Mouse (Mus musculus) liver, adult 2 months (tissue): Measurements from ENCODE around the gene Mbnl1. TPM values are rescaled to one million over a fixed set of nuclear protein-coding genes. Genes with fewer than 3 reads are reported as not detected.
A peak's percentile ranks its signal among the peaks of the same experiment; 100 is the strongest.

Experiments used
- DNase-seq: peaks from one replicate; pipeline ENCODE4 v3.0.0-alpha.2; 2011; ENCODE audit warnings: low read depth, low spot score; ENCODE audit errors: extremely low read depth
- H3K27ac ChIP-seq: fragments of 200-500 bp; replicated peaks from 2 replicates; pipeline ENCODE4 v1.5.1; 2012; ENCODE audit warnings: low read depth, mild to moderate bottlenecking, control low read depth, inconsistent platforms, low read length; ENCODE audit not compliant: insufficient read depth
- H3K27me3 ChIP-seq: fragments of 200-500 bp; 2 replicates; pipeline ENCODE4 v1.6.1; 2012; ENCODE audit warnings: mild to moderate bottlenecking, moderate library complexity, low read length, inconsistent platforms; ENCODE audit not compliant: control insufficient read depth, insufficient read depth
- H3K36me3 ChIP-seq: fragments of 200-500 bp; 2 replicates; pipeline ENCODE4 v1.6.1; 2012; ENCODE audit warnings: low read length, inconsistent platforms; ENCODE audit not compliant: control insufficient read depth, insufficient read depth
- H3K4me1 ChIP-seq: fragments of 200-500 bp; 2 replicates; pipeline ENCODE4 v1.6.1; 2011; ENCODE audit warnings: low read length; ENCODE audit not compliant: control insufficient read depth, insufficient read depth
- H3K4me3 ChIP-seq: fragments of 200-500 bp; 2 replicates; pipeline ENCODE4 v1.5.1; 2011; ENCODE audit warnings: low read depth, mild to moderate bottlenecking, control low read depth, low read length, moderate library complexity; ENCODE audit not compliant: insufficient read depth
- H3K79me2 ChIP-seq: fragments of 200-500 bp; 2 replicates; pipeline ENCODE4 v1.6.1; 2012; ENCODE audit warnings: inconsistent platforms, mild to moderate bottlenecking, low read length, moderate library complexity; ENCODE audit not compliant: control insufficient read depth, insufficient read depth
- H3K9ac ChIP-seq: fragments of 200-500 bp; 2 replicates; pipeline ENCODE4 v1.6.1; 2012; ENCODE audit warnings: low read depth, mild to moderate bottlenecking, control low read depth, inconsistent platforms, low read length
- CTCF ChIP-seq: fragments of 200-500 bp; IDR thresholded peaks from 2 replicates; pipeline ENCODE4 v1.5.1; 2011; ENCODE audit warnings: low read depth, low read length, control low read depth
- POLR2A ChIP-seq: fragments of 200-500 bp; IDR thresholded peaks from 2 replicates; pipeline ENCODE4 v1.6.1; 2011; ENCODE audit warnings: low read length, control low read depth; ENCODE audit not compliant: insufficient read depth; ENCODE audit errors: extremely low read depth
- WGBS: fragments of 180-500 bp; shearing (Covaris S2); methylation state at CpG from one replicate; pipeline ENCODE4 v1.1.7; 2018; 5-methylcytosine and 5-hydroxymethylcytosine counted together
- polyA plus RNA-seq: library from polyadenylated mRNA; depleted of rRNA; stranded (reverse); fragments of >200 nt; gene quantifications from 2 replicates; pipeline ENCODE4 v1.2.3, GENCODE M21; 2012
- total RNA-seq: library from RNA; depleted of rRNA; stranded (reverse); fragments of >200 nt; gene quantifications from 2 replicates; pipeline ENCODE4 v1.2.3, GENCODE M21; 2014

Mbnl1 gene
- total and polyA plus RNA-seq, 2 experiments = 27.3 to 111 TPM

- 65% methylated on average over 3 of the region's 3 CpGs for WGBS
- no peak overlapping the region for H3K27ac ChIP-seq
- no peak overlapping the region for H3K9ac ChIP-seq
- H3K27me3 ChIP-seq = no peaks in the 10 kb centered on the region
- no peaks in the 10 kb centered on the region for H3K79me2 ChIP-seq
- H3K4me1 ChIP-seq = peaks cover 6% of the 10 kb centered on the region; the same call in 1 of the 2 replicates
- TF ChIP-seq CTCF = no peak
- no peak for TF ChIP-seq POLR2A
- no peak overlapping the region for H3K4me3 ChIP-seq
- H3K36me3 ChIP-seq = no peaks in the 10 kb centered on the region
- DNase-seq = no peak
Observed at GRCm38 (mm10) chr3:60638530-60638929, 165.9 kb downstream of the Mbnl1 start.

- Histone ChIP-seq H3K79me2 (no peaks in the 10 kb centered on the region), H3K27me3 (no peaks in the 10 kb centered on the region), H3K36me3 (no peaks in the 10 kb centered on the region), H3K4me3 (no peak overlapping the region), H3K4me1 (peaks cover 8% of the 10 kb centered on the region; the same call in 1 of the 2 replicates), H3K27ac (no peak overlapping the region), H3K9ac (no peak overlapping the region)
- DNase-seq = no peak
- no peak for TF ChIP-seq CTCF
- no peak for TF ChIP-seq POLR2A
- 65% methylated on average over 5 of the region's 5 CpGs for WGBS
Observed at GRCm38 (mm10) chr3:60639135-60639534, 166.5 kb downstream of the Mbnl1 start.

GRCm38 (mm10) chr3:60642227-60642626 lies 169.6 kb downstream of the Mbnl1 start:
- 58% methylated on average over 3 of the region's 3 CpGs for WGBS
- peak; percentile 71 for DNase-seq
- TF ChIP-seq POLR2A (no peak), CTCF (no peak)
- H3K27ac ChIP-seq = no peak overlapping the region; the same call in 1 of the 2 replicates
- no peak overlapping the region for H3K9ac ChIP-seq
- no peaks in the 10 kb centered on the region for H3K27me3 ChIP-seq
- no peaks in the 10 kb centered on the region for H3K79me2 ChIP-seq
- H3K4me3 ChIP-seq = no peak overlapping the region
- peaks cover 8% of the 10 kb centered on the region; the same call in 1 of the 2 replicates for H3K4me1 ChIP-seq
- H3K36me3 ChIP-seq = no peaks in the 10 kb centered on the region

GRCm38 (mm10) chr3:60645531-60645930 lies 172.9 kb downstream of the Mbnl1 start:
- Histone ChIP-seq H3K9ac (no peak overlapping the region), H3K27ac (no peak overlapping the region), H3K36me3 (no peaks in the 10 kb centered on the region), H3K79me2 (no peaks in the 10 kb centered on the region), H3K4me1 (peaks cover 8% of the 10 kb centered on the region; the same call in 1 of the 2 replicates), H3K4me3 (no peak overlapping the region), H3K27me3 (no peaks in the 10 kb centered on the region)
- no peak for DNase-seq
- 87% methylated on average over 1 of the region's 1 CpGs for WGBS
- TF ChIP-seq POLR2A = no peak
- no peak for TF ChIP-seq CTCF

- Histone ChIP-seq H3K4me1 (peaks cover 2% of the 10 kb centered on the region; the same call in 1 of the 2 replicates), H3K79me2 (no peaks in the 10 kb centered on the region), H3K27me3 (no peaks in the 10 kb centered on the region), H3K36me3 (no peaks in the 10 kb centered on the region), H3K27ac (no peak overlapping the region), H3K4me3 (no peak overlapping the region), H3K9ac (no peak overlapping the region)
- TF ChIP-seq CTCF (no peak), POLR2A (no peak)
- no peak for DNase-seq
- 89% methylated on average over 1 of the region's 1 CpGs for WGBS
Observed at GRCm38 (mm10) chr3:60648293-60648692, 175.7 kb downstream of the Mbnl1 start.

GRCm38 (mm10) chr3:60660762-60661161 lies 188.1 kb downstream of the Mbnl1 start:
- H3K27me3 ChIP-seq = no peaks in the 10 kb centered on the region
- H3K4me1 ChIP-seq = no peaks in the 10 kb centered on the region
- H3K27ac ChIP-seq = no peak overlapping the region
- WGBS = 92% methylated on average over 2 of the region's 2 CpGs
- H3K36me3 ChIP-seq = no peaks in the 10 kb centered on the region
- DNase-seq = no peak
- H3K79me2 ChIP-seq = no peaks in the 10 kb centered on the region
- H3K4me3 ChIP-seq = no peak overlapping the region
- H3K9ac ChIP-seq = no peak overlapping the region
- TF ChIP-seq POLR2A (no peak), CTCF (no peak)
